Mouse (Mus musculus): ENCODE measurements at regions not wholly inside any gene's neighbourhood (a gene's known extent, or its start where the extent isn't known, plus 50 kb on each side); places are given as distances from the start of the nearest gene placed in this dataset.

DNA sequence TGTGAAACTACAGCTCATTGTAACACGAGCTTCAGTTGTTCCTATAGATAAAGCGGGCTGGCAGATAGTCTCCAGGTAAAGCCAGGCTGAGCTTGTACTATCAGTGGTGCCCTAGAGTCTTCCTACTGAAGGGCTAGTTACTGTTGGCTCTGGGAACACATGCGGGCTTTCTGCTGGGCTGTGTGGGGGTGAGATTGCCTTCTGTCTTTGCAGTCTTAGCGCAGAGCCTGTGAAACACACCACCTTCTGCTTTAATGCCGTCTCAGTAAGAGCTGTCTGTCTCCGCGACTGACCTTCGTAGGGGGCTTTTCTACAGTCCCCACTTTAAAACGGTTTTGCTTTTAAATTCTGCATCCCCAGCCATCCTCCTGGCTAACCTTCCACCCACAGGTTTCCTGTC lies 76.7 kb downstream of the Trim29 start:
- DNase-seq (ENCODE audit: low read depth, low spot score): no peak

- no peak for DNase-seq (ENCODE audit: low read depth, low spot score)
Measured at GRCm38 (mm10) chr9:43389491-43390083, 78.9 kb downstream of the Trim29 start.

DNA sequence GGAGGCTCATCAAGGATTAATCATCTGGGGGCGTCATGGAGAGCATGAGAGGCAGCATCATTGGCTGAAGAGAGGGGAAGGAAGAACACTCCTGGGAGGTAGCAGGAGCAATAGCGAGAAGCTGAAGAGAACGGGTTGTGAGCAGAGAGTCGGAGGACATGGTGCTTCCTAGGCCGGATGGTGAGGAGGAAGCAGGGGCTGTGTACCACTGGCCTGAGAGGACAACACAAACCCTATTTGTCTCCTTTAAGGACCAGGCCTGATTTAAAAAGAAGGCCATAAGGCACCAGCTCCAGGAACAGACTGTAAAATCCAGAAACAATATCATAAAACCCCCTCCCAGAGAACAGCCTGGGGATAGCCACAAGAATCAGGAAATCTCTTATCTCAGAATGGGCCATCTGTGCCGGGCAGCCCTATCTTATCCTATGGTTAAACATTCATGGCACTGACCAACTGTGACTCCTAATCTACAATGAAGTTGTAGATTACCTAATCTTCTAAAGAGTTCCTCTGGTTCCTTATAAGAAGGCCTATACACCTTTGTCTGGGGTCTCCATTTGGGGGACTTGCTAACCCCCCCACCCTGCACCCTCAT lies 81.9 kb downstream of the Trim29 start:
- DNase-seq (ENCODE audit: low read depth, low spot score): no peak

DNA sequence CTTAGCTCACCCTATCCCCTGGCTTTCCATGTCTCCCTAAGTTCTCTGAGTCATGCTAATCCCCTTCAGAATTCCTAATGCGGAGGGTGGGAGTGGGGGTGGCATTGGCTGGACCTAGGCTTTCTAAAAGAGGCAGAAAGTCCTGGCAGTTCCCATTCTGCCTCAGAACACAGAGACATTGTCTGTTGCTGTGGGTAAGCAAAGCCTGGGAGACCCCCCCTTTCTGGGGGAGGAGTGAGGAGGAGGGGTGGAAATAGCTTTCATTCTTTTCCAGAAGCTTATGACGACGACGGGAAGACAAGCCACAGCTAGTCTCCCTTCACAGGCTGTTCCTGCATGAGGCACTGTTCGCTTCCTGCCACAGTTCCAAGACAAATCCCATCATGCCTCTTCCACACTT lies 83.6 kb downstream of the Trim29 start:
- DNase-seq (ENCODE audit: low read depth, low spot score): no peak

DNA sequence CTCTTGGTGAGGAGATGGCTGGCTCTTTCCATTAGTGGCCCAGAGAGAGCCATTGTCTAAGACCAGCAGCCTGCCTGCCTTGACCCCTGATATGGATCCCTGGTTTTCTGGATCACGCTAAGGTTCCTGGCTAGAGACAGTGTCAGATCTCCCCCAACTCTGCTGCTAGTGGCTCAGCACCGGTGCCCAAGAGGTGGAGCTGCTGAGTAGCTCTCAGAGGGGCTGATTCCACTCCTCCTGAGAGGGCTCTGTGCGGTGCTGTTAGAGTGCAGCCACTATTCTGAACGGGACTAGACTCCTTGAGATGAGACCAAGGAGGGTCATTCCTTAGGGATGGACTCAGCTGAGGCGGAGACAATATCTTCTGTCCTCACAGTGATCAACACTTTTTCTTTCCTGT lies 84.6 kb downstream of the Trim29 start:
- DNase-seq (ENCODE audit: low read depth, low spot score): no peak

GRCm38 (mm10) chr9:43396566-43396965 lies 85.9 kb downstream of the Trim29 start:
- no peak for DNase-seq (ENCODE audit: low read depth, low spot score)

DNA sequence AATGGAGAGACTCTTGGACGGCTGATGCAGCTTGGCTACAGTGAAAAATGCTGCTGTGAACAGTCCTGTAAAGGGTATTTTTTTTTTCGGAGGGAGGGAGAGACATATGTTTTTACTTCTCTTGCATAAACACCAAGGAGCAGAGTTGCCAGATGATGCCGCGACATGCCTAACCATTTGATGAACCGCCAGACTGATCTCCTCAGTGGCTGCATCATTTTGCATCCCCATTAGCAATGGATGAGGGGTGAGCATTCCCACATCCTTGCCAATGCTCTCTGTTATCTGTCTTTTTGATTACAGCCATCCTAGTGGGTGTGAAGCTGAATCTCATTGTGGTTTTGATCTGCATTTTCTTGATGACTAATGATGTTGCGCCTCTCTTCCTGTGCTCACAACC lies 97.8 kb downstream of the Trim29 start:
- DNase-seq (ENCODE audit: low read depth, low spot score): no peak

- no peak for DNase-seq (ENCODE audit: low read depth, low spot score)
Measured at GRCm38 (mm10) chr9:43412473-43412872, 101.8 kb downstream of the Trim29 start.

DNA sequence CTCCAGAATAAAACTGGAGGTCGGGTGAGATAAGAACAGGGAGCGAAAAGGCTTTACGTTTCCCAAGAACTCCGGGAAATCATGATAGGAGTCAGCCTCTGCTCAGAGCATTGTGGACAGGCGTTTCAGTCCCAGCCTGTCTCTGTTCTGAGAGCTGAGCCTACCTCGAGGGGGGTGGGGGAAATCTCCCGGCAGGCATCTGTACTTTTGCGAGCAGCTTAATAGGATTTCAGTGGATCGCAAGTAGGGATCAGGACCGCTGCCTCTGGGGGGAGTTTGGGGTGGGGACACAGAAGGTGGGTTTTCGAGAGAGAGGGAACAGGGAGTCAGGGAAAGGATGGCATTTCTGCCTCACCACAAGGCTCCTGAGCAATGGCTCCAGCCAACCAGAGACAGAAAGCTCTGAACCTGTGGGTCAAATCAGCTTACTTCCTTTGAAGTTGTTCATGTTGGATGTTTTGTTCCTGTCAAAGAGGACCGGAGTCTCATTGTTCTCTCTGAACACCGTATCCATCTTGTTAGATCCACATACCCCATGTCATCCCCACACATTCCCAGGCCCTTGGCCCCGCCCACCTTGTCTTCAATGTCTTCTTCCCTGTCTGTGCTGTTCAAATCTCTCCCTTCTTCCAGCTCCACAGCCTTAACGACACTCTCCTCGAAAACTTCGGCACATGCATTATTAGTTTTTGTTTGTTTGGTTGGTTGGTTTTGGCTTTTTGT lies 109.5 kb downstream of the Trim29 start:
- peak; percentile 49 for DNase-seq (ENCODE audit: low read depth, low spot score)

DNA sequence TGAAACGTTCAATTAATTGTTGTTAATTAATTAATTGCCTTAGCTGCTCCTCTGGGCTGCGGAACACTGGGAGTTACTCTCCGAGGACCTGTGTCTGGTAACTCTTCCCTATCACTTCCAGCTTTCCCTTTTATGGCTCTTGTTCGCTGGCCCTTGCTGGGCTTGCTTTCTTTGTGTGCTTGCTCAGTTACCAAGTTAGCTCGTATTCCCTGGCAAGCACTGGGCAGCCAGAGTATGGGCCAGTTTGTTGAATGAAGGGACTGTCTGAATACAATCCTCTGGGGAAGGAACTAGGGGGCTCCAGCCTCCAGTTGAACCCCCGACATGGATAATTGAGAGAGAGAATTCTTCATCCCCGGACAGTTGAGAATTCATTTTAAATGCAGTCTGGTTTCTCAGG lies 116.4 kb downstream of the Trim29 start:
- no peak for DNase-seq (ENCODE audit: low read depth, low spot score)

DNA sequence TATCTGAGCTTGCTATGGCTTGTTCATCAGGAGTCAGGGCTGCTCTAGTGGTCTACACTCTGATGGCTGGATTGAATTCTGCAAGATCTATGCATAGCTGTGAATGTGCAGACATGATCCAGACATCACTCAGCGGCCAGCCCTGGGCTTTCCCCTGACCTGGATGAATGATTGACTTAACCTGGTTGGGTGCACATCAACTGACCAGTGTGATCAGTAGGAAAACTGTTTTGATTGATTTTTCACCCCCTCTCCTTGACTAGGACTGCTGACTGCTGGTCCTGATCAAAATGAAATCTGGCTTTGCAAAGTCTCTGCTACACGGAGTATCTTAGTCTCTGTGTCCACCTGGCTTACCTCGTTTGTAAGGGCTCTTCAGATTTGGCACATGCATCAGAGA lies 123.3 kb downstream of the Trim29 start:
- DNase-seq (ENCODE audit: low read depth, low spot score): no peak

DNA sequence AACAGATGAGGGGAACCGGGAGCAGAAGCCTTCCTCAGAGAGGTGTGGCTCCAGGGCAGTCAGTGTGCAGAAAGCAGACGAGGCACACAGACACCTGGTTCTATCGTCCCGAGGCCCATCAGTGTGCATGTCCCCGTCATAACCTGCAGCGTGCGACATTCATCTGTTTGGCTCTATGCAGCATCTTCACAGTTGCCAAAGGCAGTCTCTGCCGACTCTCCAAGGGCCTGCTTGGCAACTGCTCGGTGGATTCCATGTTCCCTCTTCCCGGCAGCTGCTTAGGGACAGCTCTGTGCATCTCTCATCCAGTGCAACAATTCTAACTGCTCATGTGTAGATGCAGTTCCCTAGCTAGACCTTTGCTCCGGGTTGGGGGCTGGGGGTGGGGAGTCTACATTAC lies 127.8 kb downstream of the Trim29 start:
- no peak for DNase-seq (ENCODE audit: low read depth, low spot score)

- no peak for DNase-seq (ENCODE audit: low read depth, low spot score)
Measured at GRCm38 (mm10) chr9:43440959-43441510, 130.4 kb downstream of the Trim29 start.

DNA sequence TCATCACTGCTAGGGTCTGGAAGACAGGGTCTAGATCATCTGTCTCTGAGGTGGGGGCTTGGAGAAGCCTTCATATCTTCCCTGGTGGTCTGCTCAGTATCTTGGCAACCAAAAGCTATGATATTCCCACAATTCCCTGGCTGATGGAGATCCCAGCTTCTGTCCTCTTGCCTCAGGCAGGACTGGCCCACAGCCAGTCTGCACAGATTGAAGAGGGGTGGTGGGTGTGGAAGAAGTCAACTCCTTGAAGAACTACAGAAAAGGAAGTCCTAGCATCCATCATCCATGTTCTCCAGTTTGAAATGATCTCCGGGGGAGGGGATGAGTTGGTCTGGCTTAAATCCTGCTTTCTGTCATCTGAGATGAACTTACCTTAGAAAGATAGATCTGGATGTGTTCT lies 134.8 kb downstream of the Trim29 start:
- DNase-seq (ENCODE audit: low read depth, low spot score): no peak

- no peak for DNase-seq (ENCODE audit: low read depth, low spot score)
Measured at GRCm38 (mm10) chr9:43447372-43447771, 136.7 kb downstream of the Trim29 start.

- DNase-seq (ENCODE audit: low read depth, low spot score): no peak
Measured at GRCm38 (mm10) chr9:43448981-43449380, 138.3 kb downstream of the Trim29 start.

DNA sequence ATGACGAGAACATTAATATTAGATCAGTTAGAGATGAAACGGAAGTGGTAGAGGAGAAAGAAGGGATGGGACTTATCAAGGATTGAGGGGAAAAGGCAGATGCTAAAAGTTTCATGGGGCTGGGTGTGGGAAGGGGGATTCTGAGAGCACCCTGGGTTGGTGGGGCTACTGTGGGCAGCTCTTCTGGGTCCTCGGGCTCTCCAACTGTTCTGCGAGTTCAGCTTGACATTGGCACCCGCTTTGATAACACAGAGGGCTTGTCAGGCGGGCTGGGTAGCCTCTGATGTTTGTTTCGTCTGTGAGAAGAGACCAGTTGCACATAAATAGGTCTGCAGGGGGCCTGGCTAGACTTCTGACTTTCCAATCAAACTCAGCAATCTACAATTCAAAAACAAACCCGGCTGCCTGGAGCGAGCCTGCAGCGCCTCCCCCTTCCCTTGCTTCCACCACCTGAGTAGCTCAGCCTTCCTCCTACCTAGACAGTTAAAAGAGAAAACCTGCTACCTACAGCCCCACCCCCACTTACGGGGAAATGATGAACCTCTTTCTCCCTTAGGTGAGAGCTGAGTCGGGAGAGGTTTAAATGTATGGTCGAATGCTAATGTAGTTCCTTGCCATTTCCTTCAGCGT lies 143.4 kb downstream of the Trim29 start:
- DNase-seq (ENCODE audit: low read depth, low spot score): no peak

DNA sequence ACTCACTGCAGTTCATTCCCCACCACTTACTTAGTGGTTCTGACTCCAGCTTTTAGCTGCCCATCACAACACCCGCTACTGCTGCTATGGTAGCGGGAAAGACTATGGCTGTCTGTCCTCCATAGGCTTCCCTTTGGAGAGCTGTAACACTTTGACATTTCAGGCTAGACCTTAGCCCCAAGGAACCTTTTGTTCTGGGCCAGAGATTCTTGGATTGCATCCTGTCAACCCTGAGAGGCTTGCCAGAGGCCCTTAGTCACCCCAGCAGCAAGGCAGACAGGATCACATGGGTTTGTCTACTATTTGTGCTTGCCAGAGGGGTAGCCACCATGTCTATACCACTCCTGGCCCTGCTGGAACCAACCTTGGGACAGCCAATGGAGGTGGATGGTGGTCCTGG lies 147.1 kb downstream of the Trim29 start:
- no peak for DNase-seq (ENCODE audit: low read depth, low spot score)

DNA sequence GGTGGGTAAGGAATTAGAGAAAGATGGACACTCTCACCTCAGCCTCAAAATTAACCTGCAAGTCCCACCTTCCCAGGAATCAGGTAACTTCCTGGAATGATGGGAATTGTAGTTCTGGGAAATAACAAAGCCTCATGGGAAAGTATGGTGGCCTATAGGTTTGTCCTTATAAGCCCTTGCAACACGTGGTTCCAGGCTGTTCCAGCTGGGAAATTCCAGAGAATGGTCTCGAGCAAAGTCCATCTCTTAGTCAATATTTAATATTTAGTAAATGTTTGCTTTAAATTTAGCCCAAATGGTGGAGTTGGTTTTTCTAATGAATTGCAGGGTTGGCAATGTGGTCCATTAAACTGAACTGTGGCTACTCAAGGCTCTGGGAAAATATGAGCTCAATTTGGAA lies 150.5 kb downstream of the Trim29 start:
- no peak for DNase-seq (ENCODE audit: low read depth, low spot score)

DNA sequence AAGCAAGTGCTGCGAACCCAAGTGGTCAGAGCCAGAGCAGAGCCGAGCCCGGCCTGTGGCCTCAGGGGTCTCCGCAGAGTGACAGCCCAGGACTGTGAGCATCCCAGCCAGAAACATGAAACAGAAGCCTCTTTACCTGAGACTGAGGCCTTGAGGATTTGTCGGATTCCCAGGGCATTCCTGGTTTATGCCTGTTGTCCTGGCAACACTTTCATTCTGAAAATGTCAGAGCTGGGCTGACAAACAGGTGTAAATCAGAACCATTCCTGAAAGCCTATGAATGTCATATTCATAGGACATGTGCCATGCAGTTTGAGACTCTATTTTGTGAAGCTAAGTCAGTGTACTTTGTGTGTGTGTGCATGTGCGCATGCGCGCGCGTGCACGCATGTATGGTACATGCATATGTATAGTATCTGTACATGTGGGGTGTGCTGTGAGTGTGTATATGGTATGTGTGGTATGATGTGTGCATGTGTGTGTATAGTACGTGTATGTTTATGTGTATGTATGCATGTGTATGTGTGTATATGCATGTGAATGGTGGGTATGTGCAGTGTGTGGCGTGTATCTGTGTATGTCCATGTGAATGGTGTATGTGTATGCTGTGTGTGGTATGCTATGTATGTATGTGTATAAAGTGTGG lies 152.9 kb downstream of the Trim29 start:
- no peak for DNase-seq (ENCODE audit: low read depth, low spot score)

- no peak for DNase-seq (ENCODE audit: low read depth, low spot score)
Measured at GRCm38 (mm10) chr9:43465129-43465528, 154.5 kb downstream of the Trim29 start.

DNA sequence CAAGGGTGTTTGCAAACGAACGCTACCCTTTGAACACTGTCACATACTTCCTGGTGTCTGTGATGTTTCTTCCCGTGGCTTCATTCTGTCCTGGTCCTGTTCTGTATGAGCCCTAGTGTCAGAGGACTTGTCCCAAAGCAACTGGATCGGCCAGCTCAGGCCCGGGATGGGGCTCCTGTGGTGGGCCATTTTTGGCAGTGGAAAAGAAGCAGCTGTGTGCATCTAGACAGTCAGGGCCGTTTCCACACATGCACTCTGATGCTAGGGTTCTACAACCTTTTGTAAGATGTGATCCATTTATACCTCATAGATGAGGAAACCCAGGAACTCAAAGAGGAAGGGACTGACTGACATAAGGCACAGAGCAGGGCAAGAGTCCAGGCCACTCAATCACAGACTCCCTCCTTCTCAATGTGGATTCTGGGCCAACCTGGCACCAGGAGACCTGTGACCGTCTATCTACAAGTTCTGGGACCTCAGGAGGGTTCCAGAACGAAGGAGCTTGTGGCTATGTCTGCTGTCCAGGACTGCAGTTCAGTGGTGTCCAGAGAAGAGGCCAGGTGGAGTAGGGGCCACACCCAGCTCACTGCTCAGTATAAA lies 155.2 kb downstream of the Trim29 start:
- no peak for DNase-seq (ENCODE audit: low read depth, low spot score)

All from retina, postnatal 7 days (tissue).